Mouse (Mus musculus): ENCODE measurements around the gene Scml4. TPM values are rescaled to one million over a fixed set of nuclear protein-coding genes. Genes with fewer than 3 reads are reported as not detected.

Scml4 gene
- total and polyA plus RNA-seq, 3 experiments = 0.03 to 0.08 TPM; not detected in 1

DNA sequence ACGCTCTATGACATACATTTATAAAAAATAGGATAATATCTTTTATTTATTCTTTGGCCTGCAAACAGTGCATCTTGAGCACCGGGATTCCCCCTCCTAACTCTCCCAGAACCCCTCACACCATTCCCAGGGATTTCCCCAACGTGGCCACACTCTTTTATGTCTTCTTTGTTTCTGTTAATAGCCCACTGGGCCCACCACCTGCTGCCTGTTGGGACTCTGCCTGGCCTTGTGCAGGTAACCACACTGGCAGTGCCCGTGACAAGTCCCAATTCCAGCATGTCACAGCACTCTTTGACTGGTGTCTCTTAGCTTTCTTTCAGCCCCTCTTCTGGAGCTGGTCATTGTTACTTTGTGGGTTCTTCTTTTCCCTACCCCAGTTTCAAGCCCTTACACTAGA lies 5.3 kb upstream of the Scml4 start:
- H3K27ac ChIP-seq (ENCODE audit: control insufficient read depth, low read depth, low read length) = no peak overlapping the region
- no peaks in the 10 kb centered on the region for H3K36me3 ChIP-seq (ENCODE audit: control insufficient read depth in 1 of 2, insufficient read depth in 2 of 2, low read length in 2 of 2)
- no peaks in the 10 kb centered on the region for H3K9me3 ChIP-seq (replicated peaks; ENCODE audit: insufficient read depth, low read length)
- TF ChIP-seq NRF1 (IDR thresholded peaks at IDR 0.05; ENCODE audit: insufficient read depth, low read depth, low read length, poor library complexity, severe bottlenecking) (no peak), SIN3A (IDR thresholded peaks at IDR 0.05; ENCODE audit: low read length) (no peak), SMC3 (IDR thresholded peaks at IDR 0.05; ENCODE audit: low read depth, low read length) (no peak), RCOR1 (IDR thresholded peaks at IDR 0.05; ENCODE audit: low read depth, low read length) (no peak), E2F4 (IDR thresholded peaks at IDR 0.05; ENCODE audit: borderline replicate concordance, low read depth, low read length) (no peak), POLR2AphosphoS2 (IDR thresholded peaks at IDR 0.05; ENCODE audit: low read length) (no peak)
- no peaks in the 10 kb centered on the region for H3K79me2 ChIP-seq (ENCODE audit: control insufficient read depth, insufficient read depth, low read length, poor library complexity)
- H3K27me3 ChIP-seq (ENCODE audit: control insufficient read depth in 1 of 2, insufficient read depth in 2 of 2, low read length in 2 of 2) = no peaks in the 10 kb centered on the region; a peak in 2 of 4 replicates
- no peak overlapping the region for H3K4me3 ChIP-seq (ENCODE audit: control insufficient read depth in 1 of 2, insufficient read depth in 1 of 2, low read depth in 2 of 2, low read length in 2 of 2)
- no peak for DNase-seq (ENCODE audit: low read depth, low spot score)
- H3K4me1 ChIP-seq (ENCODE audit: control insufficient read depth in 1 of 2, insufficient read depth in 2 of 2, low read length in 2 of 2) = no peaks in the 10 kb centered on the region
- H3K9ac ChIP-seq (ENCODE audit: control insufficient read depth, low read depth, low read length, poor library complexity, severe bottlenecking) = no peak overlapping the region

DNA sequence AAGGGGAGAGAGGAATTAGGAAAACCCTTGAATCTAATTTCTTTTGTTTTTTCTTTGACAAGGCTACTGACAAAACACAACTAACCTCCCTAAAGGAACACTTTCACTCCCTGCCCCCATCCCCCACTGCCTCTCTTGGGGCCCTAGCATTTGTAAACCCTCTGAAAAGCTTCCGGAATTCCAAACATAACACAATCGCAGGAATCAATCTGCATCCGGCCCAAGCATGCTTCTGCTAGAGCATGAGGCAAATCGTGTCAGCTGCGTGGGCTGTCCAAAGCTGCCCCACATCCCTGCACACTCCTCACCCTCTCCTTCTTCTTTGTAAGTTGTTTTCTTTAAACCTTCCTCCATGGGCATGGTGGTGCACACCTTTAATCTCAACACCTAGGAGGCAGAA lies 4.9 kb upstream of the Scml4 start:
- Histone ChIP-seq H3K4me3 (ENCODE audit: control insufficient read depth in 1 of 2, insufficient read depth in 1 of 2, low read depth in 2 of 2, low read length in 2 of 2) (no peak overlapping the region), H3K79me2 (ENCODE audit: control insufficient read depth, insufficient read depth, low read length, poor library complexity) (no peaks in the 10 kb centered on the region), H3K9me3 (replicated peaks; ENCODE audit: insufficient read depth, low read length) (no peaks in the 10 kb centered on the region), H3K27me3 (ENCODE audit: control insufficient read depth in 1 of 2, insufficient read depth in 2 of 2, low read length in 2 of 2) (no peaks in the 10 kb centered on the region; a peak in 2 of 4 replicates), H3K9ac (ENCODE audit: control insufficient read depth, low read depth, low read length, poor library complexity, severe bottlenecking) (no peak overlapping the region), H3K27ac (ENCODE audit: control insufficient read depth, low read depth, low read length) (no peak overlapping the region), H3K36me3 (ENCODE audit: control insufficient read depth in 1 of 2, insufficient read depth in 2 of 2, low read length in 2 of 2) (no peaks in the 10 kb centered on the region), H3K4me1 (ENCODE audit: control insufficient read depth in 1 of 2, insufficient read depth in 2 of 2, low read length in 2 of 2) (no peaks in the 10 kb centered on the region)
- TF ChIP-seq CTCF (IDR thresholded peaks at IDR 0.05 in 2 of 3, conservative IDR thresholded peaks at IDR 0.05 in 1 of 3; ENCODE audit: control insufficient read depth in 1 of 3, insufficient read depth in 1 of 3, low read depth in 2 of 3, low read length in 3 of 3, poor library complexity in 1 of 3, severe bottlenecking in 1 of 3) = no peak
- TF ChIP-seq UBTF (IDR thresholded peaks at IDR 0.05; ENCODE audit: borderline replicate concordance, insufficient read depth, low read depth, low read length) = no peak
- TF ChIP-seq MAFK (IDR thresholded peaks at IDR 0.05; ENCODE audit: borderline replicate concordance, low read depth, low read length) = no peak
- no peak for TF ChIP-seq ELF1 (IDR thresholded peaks at IDR 0.05; ENCODE audit: low read depth, low read length)
- TF ChIP-seq USF1 (IDR thresholded peaks at IDR 0.05; ENCODE audit: low read depth, low read length) = no peak
- TF ChIP-seq ETS1 (IDR thresholded peaks at IDR 0.05; ENCODE audit: low read depth, low read length) = no peak
- TF ChIP-seq SMC3 (IDR thresholded peaks at IDR 0.05; ENCODE audit: low read depth, low read length) = no peak
- no peak for TF ChIP-seq POLR2AphosphoS5 (IDR thresholded peaks at IDR 0.05; ENCODE audit: borderline replicate concordance, low read depth, low read length)
- TF ChIP-seq RCOR1 (IDR thresholded peaks at IDR 0.05; ENCODE audit: low read depth, low read length) = no peak
- TF ChIP-seq ZC3H11A (IDR thresholded peaks at IDR 0.05; ENCODE audit: low read depth, low read length) = no peak
- no peak for TF ChIP-seq GABPA (IDR thresholded peaks at IDR 0.05; ENCODE audit: low read depth, low read length)
- TF ChIP-seq ZKSCAN1 (IDR thresholded peaks at IDR 0.05; ENCODE audit: low read depth, low read length) = no peak
- no peak for TF ChIP-seq TBP (IDR thresholded peaks at IDR 0.05; ENCODE audit: low read depth, low read length)
- DNase-seq (ENCODE audit: low read depth, low spot score) = no peak

All from MEL (cell line).